Mouse (Mus musculus): Measurements from ENCODE around the gene Gm4922. TPM values are rescaled to one million over a fixed set of nuclear protein-coding genes. Genes with fewer than 3 reads are reported as not detected.

The Gm4922 gene
- polyA plus RNA-seq, 1 experiment from 2014 or later = not detected

DNA sequence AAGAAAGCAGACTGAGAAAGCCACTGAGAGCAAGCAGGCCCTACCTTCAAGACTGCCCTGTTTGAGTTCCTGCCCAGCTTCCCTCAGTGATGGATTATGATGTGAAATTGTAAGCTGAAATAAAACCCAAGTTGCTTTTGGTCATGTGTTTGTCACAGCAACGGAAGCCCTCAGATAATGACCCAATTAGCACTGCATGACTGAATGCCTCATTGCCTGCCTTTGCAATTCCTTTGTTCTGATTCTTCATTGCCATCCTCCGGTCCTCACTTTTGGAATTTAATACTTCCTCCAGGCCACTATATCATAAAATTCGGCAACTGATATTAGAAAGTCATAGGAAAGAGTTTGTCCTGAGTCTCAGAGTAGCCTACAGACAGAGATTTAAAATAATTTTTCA lies 9.0 kb downstream of the Gm4922 start:
- 67% methylated on average over 3 of the region's 3 CpGs for WGBS
- Histone ChIP-seq H3K27ac (replicated peaks) (no peak overlapping the region), H3K9ac (no peak overlapping the region), H3K36me3 (no peaks in the 10 kb centered on the region), H3K4me2 (no peak overlapping the region), H3K4me1 (peaks cover 30% of the 10 kb centered on the region), H3K4me3 (no peak overlapping the region), H3K27me3 (replicated peaks) (no peaks in the 10 kb centered on the region), H3K9me3 (no peaks in the 10 kb centered on the region)
- no peak for ATAC-seq (ENCODE audit: extremely low read depth, insufficient number of reproducible peaks, low FRiP score, low TSS enrichment)

- no peak overlapping the region for H3K9ac ChIP-seq
- no peak overlapping the region for H3K4me2 ChIP-seq
- peaks cover 18% of the 10 kb centered on the region for H3K4me1 ChIP-seq
- H3K36me3 ChIP-seq = no peaks in the 10 kb centered on the region
- H3K27me3 ChIP-seq (replicated peaks) = no peaks in the 10 kb centered on the region
- 46% methylated on average over 4 of the region's 4 CpGs for WGBS
- H3K27ac ChIP-seq (replicated peaks) = no peak overlapping the region
- H3K4me3 ChIP-seq = no peak overlapping the region
- no peaks in the 10 kb centered on the region for H3K9me3 ChIP-seq
- ATAC-seq (ENCODE audit: extremely low read depth, insufficient number of reproducible peaks, low FRiP score, low TSS enrichment) = no peak
These were observed 13.9 kb downstream of the Gm4922 start for GRCm38 (mm10) chr10:18772537-18773179.

DNA sequence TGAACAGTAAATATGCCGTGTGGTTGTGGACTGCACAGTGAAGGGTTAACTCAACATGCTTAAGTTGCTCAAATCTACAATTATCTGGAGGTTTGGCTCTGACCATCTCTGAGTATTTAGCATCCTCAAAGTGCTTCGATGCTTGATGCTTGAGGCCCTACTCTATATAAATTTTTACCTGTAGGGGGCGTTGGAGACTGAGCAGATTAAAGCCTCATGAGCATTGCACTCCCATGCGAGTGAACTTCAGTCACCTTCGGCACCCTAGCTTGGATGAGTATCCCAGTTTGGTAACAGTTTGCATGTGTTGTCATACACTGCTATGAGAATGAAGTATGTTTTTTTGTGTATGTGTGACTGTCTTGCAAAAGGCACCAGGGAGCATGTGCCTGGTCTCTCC lies 16.7 kb downstream of the Gm4922 start:
- no peaks in the 10 kb centered on the region for H3K27me3 ChIP-seq (replicated peaks)
- H3K36me3 ChIP-seq = no peaks in the 10 kb centered on the region
- no peak for ATAC-seq (ENCODE audit: extremely low read depth, insufficient number of reproducible peaks, low FRiP score, low TSS enrichment)
- no peak overlapping the region for H3K27ac ChIP-seq (replicated peaks)
- no peak overlapping the region for H3K9ac ChIP-seq
- no peak overlapping the region for H3K4me3 ChIP-seq
- H3K9me3 ChIP-seq = 0 out of 2 replicates have a peak, but pooled peaks cover 2% of the 10 kb centered on the region
- peaks cover 16% of the 10 kb centered on the region for H3K4me1 ChIP-seq
- 40% methylated on average over 5 of the region's 5 CpGs for WGBS
- H3K4me2 ChIP-seq = no peak overlapping the region

- Histone ChIP-seq H3K4me1 (no peaks in the 10 kb centered on the region), H3K4me3 (no peak overlapping the region), H3K36me3 (no peaks in the 10 kb centered on the region), H3K27ac (replicated peaks) (no peak overlapping the region), H3K9me3 (peaks cover 8% of the 10 kb centered on the region; the same call in 1 of the 2 replicates), H3K27me3 (replicated peaks) (no peaks in the 10 kb centered on the region), H3K9ac (no peak overlapping the region), H3K4me2 (no peak overlapping the region)
- 45% methylated on average over 2 of the region's 2 CpGs for WGBS
- no peak for ATAC-seq (ENCODE audit: extremely low read depth, insufficient number of reproducible peaks, low FRiP score, low TSS enrichment)
These were observed 26.4 kb downstream of the Gm4922 start for GRCm38 (mm10) chr10:18760241-18760640.

DNA sequence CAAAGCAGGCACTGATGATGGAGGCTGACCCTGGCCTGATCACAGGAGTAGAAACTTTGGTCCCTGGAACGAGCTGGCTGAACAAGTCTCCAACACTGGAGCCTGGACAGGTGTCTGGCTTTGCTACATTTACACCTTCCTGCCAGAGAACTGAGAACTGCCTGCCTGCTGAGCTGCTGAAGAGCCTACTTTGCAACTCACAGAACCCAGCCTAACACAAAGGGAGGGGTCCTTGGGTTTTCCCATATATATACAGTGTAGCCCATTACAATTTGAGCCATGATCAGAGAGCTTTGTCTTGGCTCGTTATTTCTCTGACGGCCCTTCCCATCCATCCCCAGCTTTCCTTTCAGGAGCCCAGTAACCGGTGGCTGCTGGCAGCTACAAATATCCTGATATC lies 36.5 kb downstream of the Gm4922 start:
- Histone ChIP-seq H3K27me3 (replicated peaks) (peaks cover under 1% of the 10 kb centered on the region; the same call in 1 of the 2 replicates), H3K36me3 (no peaks in the 10 kb centered on the region), H3K27ac (replicated peaks) (no peak overlapping the region), H3K4me3 (no peak overlapping the region), H3K4me1 (no peaks in the 10 kb centered on the region), H3K9ac (no peak overlapping the region), H3K4me2 (no peak overlapping the region), H3K9me3 (no peaks in the 10 kb centered on the region)
- 69% methylated on average over 4 of the region's 4 CpGs for WGBS
- no peak for ATAC-seq (ENCODE audit: extremely low read depth, insufficient number of reproducible peaks, low FRiP score, low TSS enrichment)

DNA sequence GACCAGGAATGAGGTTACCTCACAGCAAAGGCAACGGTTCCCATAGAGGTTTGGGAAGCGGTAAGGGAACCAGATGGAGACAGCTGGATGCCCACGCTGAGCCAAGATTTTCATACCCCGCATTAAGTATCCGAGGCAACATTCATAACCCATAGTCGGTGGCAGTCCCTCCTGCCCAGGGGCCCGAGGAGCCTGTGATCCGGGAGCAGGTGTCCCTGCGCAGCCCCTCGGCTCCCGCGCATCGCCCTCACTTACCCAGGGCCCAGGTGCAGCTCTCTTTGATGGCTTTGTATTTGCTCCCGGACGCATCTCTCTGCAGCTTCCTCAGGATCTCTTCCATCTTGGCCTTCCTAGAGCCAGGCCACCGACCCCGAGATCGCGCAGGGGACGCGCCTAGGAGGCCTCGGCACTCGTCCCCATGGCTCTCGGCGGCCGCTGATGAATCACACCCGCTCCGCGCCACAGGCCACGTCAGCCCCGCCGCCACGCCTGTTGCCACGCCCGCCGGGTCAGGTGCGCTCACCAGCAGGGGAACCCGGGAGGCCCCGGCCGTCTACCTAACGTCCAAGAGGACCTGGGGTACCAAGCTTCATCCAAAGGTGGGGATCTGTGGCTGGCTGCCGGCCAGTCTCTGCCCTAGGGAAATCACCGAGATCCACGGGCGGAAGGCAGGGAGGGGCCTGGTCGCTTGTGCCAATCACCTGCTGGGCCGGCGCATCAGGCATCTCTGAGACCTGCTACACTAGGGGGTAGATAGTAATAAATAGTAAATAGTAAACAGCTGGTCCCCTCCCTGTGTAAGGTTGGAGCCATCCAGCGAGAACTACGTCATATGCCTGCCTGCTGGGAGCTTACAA lies 43.1 kb downstream of the Gm4922 start, which contains the start of gene Arfgef3:
Gene Arfgef3 (minus strand): TSS at position 664 of the 857 bp plus-strand sequence.
- Histone ChIP-seq H3K4me1 (0 out of 2 replicates have a peak, but pooled peaks cover 7% of the 10 kb centered on the region), H3K9ac (peak within 1 kb of the TSS; percentile 80), H3K4me2 (peak within 1 kb of the TSS; percentile 88), H3K9me3 (no peaks in the 10 kb centered on the region), H3K27me3 (replicated peaks) (peaks cover 32% of the 10 kb centered on the region), H3K27ac (replicated peaks) (no peak within 1 kb of the TSS), H3K4me3 (peak within 1 kb of the TSS; percentile 61), H3K36me3 (no peaks in the 10 kb centered on the region)
- ATAC-seq (ENCODE audit: extremely low read depth, insufficient number of reproducible peaks, low FRiP score, low TSS enrichment) = peak; percentile 51; the same call in 1 of the 2 replicates
- WGBS = 3% methylated on average over 50 of the region's 50 CpGs

GRCm38 (mm10) chr10:18742086-18742485 lies 44.5 kb downstream of the Gm4922 start:
- WGBS = 86% methylated on average over 6 of the region's 6 CpGs
- ATAC-seq (ENCODE audit: extremely low read depth, insufficient number of reproducible peaks, low FRiP score, low TSS enrichment) = no peak

GRCm38 (mm10) chr10:18741024-18741423 lies 45.6 kb downstream of the Gm4922 start:
- Histone ChIP-seq H3K4me1 (0 out of 2 replicates have a peak, but pooled peaks cover 7% of the 10 kb centered on the region), H3K9ac (no peak overlapping the region), H3K27ac (replicated peaks) (no peak overlapping the region), H3K4me3 (no peak overlapping the region), H3K36me3 (no peaks in the 10 kb centered on the region), H3K27me3 (replicated peaks) (peaks cover 32% of the 10 kb centered on the region), H3K9me3 (no peaks in the 10 kb centered on the region), H3K4me2 (no peak overlapping the region)
- no peak for ATAC-seq (ENCODE audit: extremely low read depth, insufficient number of reproducible peaks, low FRiP score, low TSS enrichment)
- WGBS = 81% methylated on average over 8 of the region's 8 CpGs

More at GRCm38 (mm10) chr10:18742086-18742485, 44.5 kb downstream of the Gm4922 start:
- Histone ChIP-seq H3K4me3 (no peak overlapping the region), H3K9me3 (no peaks in the 10 kb centered on the region), H3K9ac (no peak overlapping the region), H3K4me1 (0 out of 2 replicates have a peak, but pooled peaks cover 7% of the 10 kb centered on the region), H3K27ac (replicated peaks) (no peak overlapping the region), H3K36me3 (no peaks in the 10 kb centered on the region), H3K27me3 (replicated peaks) (peaks cover 32% of the 10 kb centered on the region), H3K4me2 (no peak overlapping the region)

Other genes starting within 250 kb of the Gm4922 start
- 13.5 and 16.2 TPM in 2 replicates for gene Hebp2, start 240.7 kb downstream of the Gm4922 start, polyA plus RNA-seq (2015; fragmentation: Nextera tagmentation; extraction: Ambion mirVana)
- 0.36 and 0.41 TPM in 2 replicates for gene Arfgef3, start 42.8 kb downstream of the Gm4922 start, polyA plus RNA-seq (2015; fragmentation: Nextera tagmentation; extraction: Ambion mirVana)
- gene Perp, start 58.2 kb upstream of the Gm4922 start, polyA plus RNA-seq (2015; fragmentation: Nextera tagmentation; extraction: Ambion mirVana) = 97.1 and 106 TPM in 2 replicates
- gene Tnfaip3, start 228.9 kb upstream of the Gm4922 start, polyA plus RNA-seq (2015; fragmentation: Nextera tagmentation; extraction: Ambion mirVana) = 2.5 and 2.9 TPM in 2 replicates